Mouse (Mus musculus): ENCODE results near the gene Prkar1a.
A peak's percentile ranks its signal among the peaks of the same experiment; 100 is the strongest.
"Not testable (repeated sequence)": the region's sequence is repeated elsewhere in the genome, so short reads cannot be mapped to it uniquely, and the experiment has no call there.

Gene Prkar1a

GRCm38 (mm10) chr11:109648510-109648909 lies 695 bp upstream of the Prkar1a start:
- peak; percentile 41 for DNase-seq

- DNase-seq, result peak; percentile 73
Observed at GRCm38 (mm10) chr11:109649975-109650701, 933 bp downstream of the Prkar1a start.

GRCm38 (mm10) chr11:109650788-109651565 lies 1.8 kb downstream of the Prkar1a start:
- peak; percentile 93 for DNase-seq

- DNase-seq, result no peak
Observed at GRCm38 (mm10) chr11:109651566-109652024, 2.4 kb downstream of the Prkar1a start.

GRCm38 (mm10) chr11:109652505-109652904 lies 3.3 kb downstream of the Prkar1a start:
- DNase-seq, result no peak

- no peak for DNase-seq
Observed at GRCm38 (mm10) chr11:109653201-109653600, 4.0 kb downstream of the Prkar1a start.

- no peak for DNase-seq
Observed at GRCm38 (mm10) chr11:109654581-109654980, 5.4 kb downstream of the Prkar1a start.

GRCm38 (mm10) chr11:109656232-109656631 lies 7.0 kb downstream of the Prkar1a start:
- DNase-seq, result no peak

- DNase-seq, result not testable (repeated sequence)
Observed at GRCm38 (mm10) chr11:109660526-109660925, 11.3 kb downstream of the Prkar1a start.

GRCm38 (mm10) chr11:109664293-109664692 lies 15.1 kb downstream of the Prkar1a start:
- DNase-seq, result no peak

- DNase-seq, result no peak
Observed at GRCm38 (mm10) chr11:109665424-109665823, 16.2 kb downstream of the Prkar1a start.

GRCm38 (mm10) chr11:109666411-109666810 lies 17.2 kb downstream of the Prkar1a start:
- no peak for DNase-seq

- DNase-seq, result no peak
Observed at GRCm38 (mm10) chr11:109667371-109667770, 18.2 kb downstream of the Prkar1a start.

GRCm38 (mm10) chr11:109668115-109668725 lies 19.0 kb downstream of the Prkar1a start:
- DNase-seq, result no peak

GRCm38 (mm10) chr11:109669149-109669708 lies 20.0 kb downstream of the Prkar1a start:
- no peak for DNase-seq

GRCm38 (mm10) chr11:109670026-109670916 lies 21.1 kb downstream of the Prkar1a start:
- peak; percentile 29 for DNase-seq

GRCm38 (mm10) chr11:109671136-109672020 lies 22.2 kb downstream of the Prkar1a start:
- DNase-seq, result no peak

GRCm38 (mm10) chr11:109672021-109672324 lies 22.8 kb downstream of the Prkar1a start:
- DNase-seq, result no peak

- DNase-seq, result no peak
Observed at GRCm38 (mm10) chr11:109672396-109672795, 23.2 kb downstream of the Prkar1a start.

- no peak for DNase-seq
Observed at GRCm38 (mm10) chr11:109672881-109673739, 23.9 kb downstream of the Prkar1a start.

All from right cerebral cortex, postnatal 4 days (tissue).